Mouse (Mus musculus) stomach, postnatal 0 days (tissue): Measurements from ENCODE around the gene Ddx18.

Experiments
- CTCF ChIP-seq: IDR thresholded peaks from 2 replicates; pipeline ENCODE4 v1.5.1; 2016; ENCODE audit warnings: antibody characterized with exemption, low read depth, mild to moderate bottlenecking, moderate library complexity
- EP300 ChIP-seq: optimal IDR thresholded peaks from 2 replicates; pipeline ENCODE3; 2016; ENCODE audit warnings: antibody characterized with exemption

- TF ChIP-seq CTCF, result no peak
- no peak for TF ChIP-seq EP300
Observed at GRCm38 (mm10) chr1:121546844-121547243, 20.9 kb downstream of the Ddx18 start.
